Mouse (Mus musculus) MN1 (cell line): Measurements from ENCODE around the gene Slain2.
A peak's percentile ranks its signal among the peaks of the same experiment; 100 is the strongest.
"Not testable (repeated sequence)": the region's sequence is repeated elsewhere in the genome, so short reads cannot be mapped to it uniquely, and the experiment has no call there.

Experiments
- DNase-seq: peaks from one replicate; pipeline ENCODE4 v3.0.0-alpha.2; 2016; ENCODE audit warnings: low spot score

Gene Slain2

GRCm38 (mm10) chr5:72901866-72902265, 12.2 kb upstream of the Slain2 start:
- DNase-seq: no peak

GRCm38 (mm10) chr5:72902312-72902711, 11.8 kb upstream of the Slain2 start:
- no peak for DNase-seq

GRCm38 (mm10) chr5:72902876-72903516, 11.1 kb upstream of the Slain2 start:
- DNase-seq: no peak

- DNase-seq: no peak
Measured at GRCm38 (mm10) chr5:72904903-72905790, 9.0 kb upstream of the Slain2 start.

- DNase-seq: no peak
Measured at GRCm38 (mm10) chr5:72907402-72907801, 6.7 kb upstream of the Slain2 start.

GRCm38 (mm10) chr5:72908324-72908936, 5.7 kb upstream of the Slain2 start:
- no peak for DNase-seq

GRCm38 (mm10) chr5:72909363-72909762, 4.7 kb upstream of the Slain2 start:
- DNase-seq: no peak

GRCm38 (mm10) chr5:72910373-72910772, 3.7 kb upstream of the Slain2 start:
- no peak for DNase-seq

- no peak for DNase-seq
Measured at GRCm38 (mm10) chr5:72911284-72911683, 2.8 kb upstream of the Slain2 start.

- peak; percentile 56 for DNase-seq
Measured at GRCm38 (mm10) chr5:72914633-72915561, 793 bp downstream of the Slain2 start.

- no peak for DNase-seq
Measured at GRCm38 (mm10) chr5:72916048-72916447, 1.9 kb downstream of the Slain2 start.

GRCm38 (mm10) chr5:72916851-72917250, 2.7 kb downstream of the Slain2 start:
- no peak for DNase-seq

GRCm38 (mm10) chr5:72920416-72920815, 6.3 kb downstream of the Slain2 start:
- no peak for DNase-seq

GRCm38 (mm10) chr5:72921171-72921570, 7.1 kb downstream of the Slain2 start:
- no peak for DNase-seq

- no peak for DNase-seq
Measured at GRCm38 (mm10) chr5:72922796-72923195, 8.7 kb downstream of the Slain2 start.

- DNase-seq: no peak
Measured at GRCm38 (mm10) chr5:72927074-72927473, 13.0 kb downstream of the Slain2 start.

- DNase-seq: no peak
Measured at GRCm38 (mm10) chr5:72933026-72933675, 19.0 kb downstream of the Slain2 start.

- not testable (repeated sequence) for DNase-seq
Measured at GRCm38 (mm10) chr5:72938421-72938820, 24.3 kb downstream of the Slain2 start.

GRCm38 (mm10) chr5:72939311-72939710, 25.2 kb downstream of the Slain2 start:
- no peak for DNase-seq

- no peak for DNase-seq
Measured at GRCm38 (mm10) chr5:72940906-72941432, 26.9 kb downstream of the Slain2 start.

- no peak for DNase-seq
Measured at GRCm38 (mm10) chr5:72948136-72948535, 34.0 kb downstream of the Slain2 start.
